Mouse (Mus musculus): ENCODE data around the gene Myo9a.

GRCm38 (mm10) chr9:59735394-59735793 is 15.3 kb upstream of the Myo9a start:
- TF ChIP-seq GATA1 (IDR thresholded peaks at IDR 0.05; ENCODE audit: borderline replicate concordance, low read length) (no peak), CTCF (IDR thresholded peaks at IDR 0.05; ENCODE audit: low read depth, low read length) (no peak), POLR2AphosphoS5 (IDR thresholded peaks at IDR 0.05; ENCODE audit: insufficient replicate concordance, low read depth, low read length) (no peak), TAL1 (conservative IDR thresholded peaks at IDR 0.05; ENCODE audit: low read depth, low read length) (no peak)
